Mouse (Mus musculus): Measurements from ENCODE around the gene Wap. TPM values are rescaled to one million over a fixed set of nuclear protein-coding genes. Genes with fewer than 3 reads are reported as not detected.

Gene Wap
- polyA plus RNA-seq, 1 experiment = not detected

DNA sequence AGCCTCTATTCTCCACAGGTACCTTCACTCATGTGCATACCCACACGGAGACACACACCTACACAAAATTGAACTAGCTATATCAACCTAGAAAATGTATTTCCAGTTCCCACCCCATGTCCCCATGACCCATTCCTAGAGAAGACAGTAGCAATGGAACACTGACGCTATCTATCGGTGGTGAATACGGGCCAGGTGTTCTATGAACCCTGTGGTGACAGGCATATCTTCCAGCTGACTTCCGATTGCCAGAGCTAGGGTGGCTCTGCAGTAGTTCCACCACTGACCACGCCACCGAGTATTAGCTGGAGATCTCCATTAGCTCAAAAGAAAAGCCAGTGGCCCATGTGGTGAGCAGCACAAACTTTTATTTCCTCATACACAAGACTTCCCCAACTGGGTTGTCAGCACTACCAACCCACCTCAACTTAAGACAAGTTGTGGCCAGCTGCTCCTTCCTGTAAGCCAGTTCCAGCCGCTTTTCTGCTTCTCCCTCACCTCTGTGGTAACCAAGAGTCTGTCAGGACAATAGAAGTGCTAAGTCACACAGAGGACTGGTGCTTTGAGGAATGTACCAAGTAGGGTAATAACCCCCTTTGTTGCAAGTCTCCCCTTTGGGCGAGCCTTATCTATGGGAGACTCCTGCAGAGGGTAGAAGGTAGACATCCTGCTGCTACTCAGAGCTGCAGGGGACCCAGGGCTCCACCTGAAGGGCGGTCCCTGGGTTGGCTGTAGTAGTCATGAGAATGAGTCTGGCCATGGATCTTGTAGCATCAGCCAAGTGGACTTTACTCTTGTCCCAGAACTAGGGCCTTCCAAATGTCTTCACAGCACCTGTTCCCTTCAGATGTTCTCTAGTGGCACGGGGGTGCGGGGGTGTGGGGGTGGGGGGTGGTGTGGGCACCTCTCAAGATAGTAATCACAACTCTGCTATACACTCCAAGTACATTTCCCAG, 22.9 kb downstream of the Wap start:
- TF ChIP-seq CTCF (IDR thresholded peaks at IDR 0.05; ENCODE audit: insufficient read depth, low read length) = no peak
- TF ChIP-seq POLR2A (IDR thresholded peaks at IDR 0.05; ENCODE audit: borderline replicate concordance, extremely low read depth, low read depth, low read length) = no peak
- no peak for DNase-seq
- Histone ChIP-seq H3K4me3 (replicated peaks; ENCODE audit: extremely low read depth, low read depth, low read length) (no peak overlapping the region), H3K4me1 (ENCODE audit: control insufficient read depth, insufficient read depth, low read length) (no peaks in the 10 kb centered on the region)
- WGBS = 82% methylated on average over 12 of the region's 12 CpGs

DNA sequence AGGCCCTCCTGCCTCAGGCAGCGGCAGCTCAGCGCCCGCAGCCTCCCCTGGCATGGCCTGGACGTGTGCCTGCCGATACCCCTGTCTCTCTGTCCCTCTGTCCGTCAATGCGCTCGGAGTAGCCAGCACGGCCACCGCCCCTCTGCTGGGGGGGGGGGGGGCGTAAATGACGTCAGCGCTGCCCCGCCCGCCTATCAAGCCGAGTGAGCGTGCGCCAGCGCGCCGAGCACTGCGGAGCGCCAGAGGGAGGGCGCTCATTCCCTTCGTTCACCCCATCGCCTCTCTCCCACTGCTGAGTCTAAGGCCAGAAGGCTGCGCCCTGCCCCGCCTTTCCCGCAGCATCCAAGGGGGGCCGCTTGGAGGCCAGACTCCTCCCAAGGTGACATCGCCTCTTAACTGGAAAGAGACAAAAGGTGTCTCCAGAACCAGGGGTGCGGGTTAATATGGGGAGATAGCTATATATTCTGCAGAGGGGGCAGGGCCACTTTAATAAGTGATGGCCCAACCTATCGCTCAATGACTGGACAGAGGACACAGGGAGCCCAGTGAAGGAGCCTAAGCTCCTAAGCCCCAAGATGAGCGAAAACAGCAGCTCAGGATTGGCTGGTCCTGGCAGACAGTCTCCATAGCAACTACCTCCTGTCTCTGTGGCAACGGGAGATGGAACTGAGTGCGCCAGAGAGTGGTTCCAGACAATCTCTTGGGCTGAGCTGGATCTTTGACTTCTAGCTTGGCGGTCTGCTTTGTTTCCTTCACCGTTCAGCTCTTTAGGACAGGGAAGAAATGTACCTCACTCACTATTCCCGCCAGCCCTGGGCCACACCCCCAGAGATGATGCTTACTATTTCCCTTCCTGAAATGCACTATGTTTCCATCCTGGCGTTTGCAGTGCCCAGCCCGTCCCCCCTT, 32.7 kb downstream of the Wap start, which contains the start of gene Nacad:
Nacad (minus strand) TSS at position 563 of the 909 bp plus-strand sequence.
- WGBS = 7% methylated on average over 35 of the region's 41 CpGs
- TF ChIP-seq POLR2A (IDR thresholded peaks at IDR 0.05; ENCODE audit: borderline replicate concordance, extremely low read depth, low read depth, low read length) = no peak
- TF ChIP-seq CTCF (IDR thresholded peaks at IDR 0.05; ENCODE audit: insufficient read depth, low read length) = no peak
- DNase-seq = no peak
- peak within 1 kb of the TSS; percentile 6 for H3K4me3 ChIP-seq (replicated peaks; ENCODE audit: extremely low read depth, low read depth, low read length)
- H3K4me1 ChIP-seq (ENCODE audit: control insufficient read depth, insufficient read depth, low read length) = no peaks in the 10 kb centered on the region; the same call in 1 of the 2 replicates

DNA sequence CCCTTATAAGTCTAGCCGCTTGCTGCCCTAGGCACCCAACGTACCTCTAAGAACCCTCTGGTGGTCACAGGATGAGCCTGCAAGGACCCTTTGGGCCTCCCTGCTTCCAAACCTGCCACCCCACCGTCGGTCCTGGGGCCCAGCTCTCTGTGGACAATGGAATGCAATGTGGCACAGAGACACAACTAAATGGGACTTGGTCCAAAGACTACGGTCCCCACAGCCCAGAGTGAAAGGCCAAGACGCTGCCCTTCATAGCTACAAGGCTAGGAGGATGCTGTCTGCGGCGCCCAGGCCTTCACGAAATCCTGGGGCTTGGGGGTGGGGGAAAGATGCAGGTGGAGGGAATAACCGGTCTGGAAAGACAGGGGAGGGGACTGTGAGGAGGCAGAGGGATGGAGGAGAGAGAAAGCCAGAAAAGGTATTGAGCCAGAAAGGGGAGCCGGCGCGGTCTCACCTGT, 33.4 kb downstream of the Wap start:
- DNase-seq = no peak
- TF ChIP-seq CTCF (IDR thresholded peaks at IDR 0.05; ENCODE audit: insufficient read depth, low read length) (0 out of 2 replicates have a peak, but pooled peaks have one; percentile 2), POLR2A (IDR thresholded peaks at IDR 0.05; ENCODE audit: borderline replicate concordance, extremely low read depth, low read depth, low read length) (no peak)
- 13% methylated on average over 13 of the region's 13 CpGs for WGBS

DNA sequence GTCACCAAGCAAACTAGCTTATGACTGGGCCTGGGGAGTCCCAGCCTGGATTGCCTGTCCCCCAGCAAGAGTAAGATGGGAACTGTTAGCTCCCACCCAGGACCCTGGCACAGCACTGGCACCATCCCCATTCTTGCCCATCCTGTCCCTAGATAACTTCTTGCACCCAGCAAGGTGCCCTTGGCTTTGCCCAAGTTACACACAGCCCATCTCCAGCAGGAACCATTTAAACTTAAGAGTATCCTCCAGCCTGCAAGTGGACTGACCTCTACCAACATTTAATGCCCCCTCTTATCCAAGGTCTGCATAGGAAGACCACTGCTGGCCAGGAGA, 33.9 kb downstream of the Wap start:
- no peak for DNase-seq
- Histone ChIP-seq H3K4me3 (replicated peaks; ENCODE audit: extremely low read depth, low read depth, low read length) (no peak overlapping the region), H3K4me1 (ENCODE audit: control insufficient read depth, insufficient read depth, low read length) (no peaks in the 10 kb centered on the region; the same call in 1 of the 2 replicates)
- TF ChIP-seq CTCF (IDR thresholded peaks at IDR 0.05; ENCODE audit: insufficient read depth, low read length) (no peak), POLR2A (IDR thresholded peaks at IDR 0.05; ENCODE audit: borderline replicate concordance, extremely low read depth, low read depth, low read length) (no peak)

More for the DNA sequence above, 33.4 kb downstream of the Wap start:
- Histone ChIP-seq H3K4me3 (replicated peaks; ENCODE audit: extremely low read depth, low read depth, low read length) (no peak overlapping the region), H3K4me1 (ENCODE audit: control insufficient read depth, insufficient read depth, low read length) (no peaks in the 10 kb centered on the region; the same call in 1 of the 2 replicates)

DNA sequence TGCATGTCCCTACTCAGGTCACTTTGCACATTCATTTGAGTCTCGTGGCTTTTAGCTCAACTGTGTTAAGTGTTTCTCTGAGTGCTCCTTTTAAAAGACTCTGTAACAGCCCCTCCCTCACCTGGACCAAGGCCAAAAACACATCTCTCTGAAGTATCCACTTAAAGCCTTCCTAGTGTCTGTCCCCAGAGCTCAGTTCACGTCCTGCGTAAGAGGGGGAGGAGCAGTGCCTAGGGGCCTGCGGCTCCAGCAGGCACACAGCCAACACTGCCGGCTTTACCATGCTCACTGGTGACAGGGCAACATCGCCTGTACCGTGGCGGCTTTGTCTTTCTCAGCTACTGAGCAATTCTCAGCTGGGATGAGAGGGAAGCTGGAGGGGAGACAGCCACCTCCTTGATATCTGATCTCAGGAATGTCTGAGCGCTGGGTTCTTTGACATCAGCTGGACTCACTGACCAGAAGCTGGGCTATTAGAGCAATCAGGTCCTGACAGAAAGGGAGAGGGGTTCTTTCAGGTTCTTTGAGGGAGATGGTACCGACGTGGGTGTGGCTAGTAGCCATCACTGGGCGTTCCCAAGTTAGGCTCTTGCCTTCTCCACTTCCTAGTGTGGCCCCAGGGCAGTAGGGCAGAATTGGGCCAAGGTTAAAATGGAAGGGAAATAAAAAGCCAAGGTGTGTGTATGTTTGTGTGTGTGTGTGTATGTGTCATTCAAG, 34.4 kb downstream of the Wap start:
- 15% methylated on average over 12 of the region's 12 CpGs for WGBS
- Histone ChIP-seq H3K4me3 (replicated peaks; ENCODE audit: extremely low read depth, low read depth, low read length) (no peak overlapping the region), H3K4me1 (ENCODE audit: control insufficient read depth, insufficient read depth, low read length) (no peaks in the 10 kb centered on the region; the same call in 1 of the 2 replicates)
- peak; percentile 39 for DNase-seq
- no peak for TF ChIP-seq POLR2A (IDR thresholded peaks at IDR 0.05; ENCODE audit: borderline replicate concordance, extremely low read depth, low read depth, low read length)
- TF ChIP-seq CTCF (IDR thresholded peaks at IDR 0.05; ENCODE audit: insufficient read depth, low read length) = no peak

DNA sequence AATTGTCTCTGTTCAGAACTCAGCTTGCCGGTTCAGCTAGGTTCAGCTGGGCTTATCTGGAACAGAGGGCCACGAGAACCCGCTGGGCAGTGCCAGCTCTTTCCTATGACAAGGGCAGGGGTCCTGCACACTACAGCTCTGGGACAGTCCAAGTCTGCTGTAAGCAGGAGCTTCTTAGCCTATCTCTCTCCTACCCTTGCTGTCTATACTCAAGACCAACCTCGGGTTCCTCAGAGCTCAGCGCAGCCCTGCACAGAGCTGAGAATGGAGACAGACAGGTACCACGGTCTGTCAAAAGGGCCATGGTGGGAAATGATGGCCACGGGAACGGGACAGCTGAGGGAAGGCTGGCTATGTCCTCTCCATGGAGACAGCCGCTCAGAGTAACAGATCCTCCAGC, 35.2 kb downstream of the Wap start:
- H3K4me1 ChIP-seq (ENCODE audit: control insufficient read depth, insufficient read depth, low read length) = no peaks in the 10 kb centered on the region; the same call in 1 of the 2 replicates
- WGBS = 61% methylated on average over 9 of the region's 9 CpGs
- no peak overlapping the region for H3K4me3 ChIP-seq (replicated peaks; ENCODE audit: extremely low read depth, low read depth, low read length)
- TF ChIP-seq CTCF (IDR thresholded peaks at IDR 0.05; ENCODE audit: insufficient read depth, low read length) (no peak), POLR2A (IDR thresholded peaks at IDR 0.05; ENCODE audit: borderline replicate concordance, extremely low read depth, low read depth, low read length) (no peak)
- no peak for DNase-seq

DNA sequence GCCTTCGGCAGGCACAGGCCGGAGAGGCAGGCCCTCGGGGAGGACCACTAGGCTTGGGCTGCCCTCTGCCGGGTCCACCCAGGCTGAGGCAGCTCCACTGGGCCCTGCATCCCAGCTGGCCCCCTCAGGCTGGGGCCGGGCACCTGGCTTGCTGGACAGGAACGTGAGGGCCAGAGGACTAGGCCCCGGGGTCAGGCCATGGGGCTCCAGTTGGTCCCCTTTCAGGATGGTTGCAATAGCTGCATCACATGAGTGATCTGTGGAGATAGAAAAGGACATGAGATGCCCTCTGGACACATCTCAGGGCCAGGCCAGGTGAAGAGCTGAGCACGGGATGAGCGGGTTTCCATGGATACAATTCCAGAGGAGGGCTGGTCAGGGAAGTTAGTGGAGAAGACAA, 35.8 kb downstream of the Wap start:
- 74% methylated on average over 9 of the region's 9 CpGs for WGBS
- Histone ChIP-seq H3K4me1 (ENCODE audit: control insufficient read depth, insufficient read depth, low read length) (no peaks in the 10 kb centered on the region; the same call in 1 of the 2 replicates), H3K4me3 (replicated peaks; ENCODE audit: extremely low read depth, low read depth, low read length) (no peak overlapping the region)
- DNase-seq = no peak
- TF ChIP-seq CTCF (IDR thresholded peaks at IDR 0.05; ENCODE audit: insufficient read depth, low read length) (no peak), POLR2A (IDR thresholded peaks at IDR 0.05; ENCODE audit: borderline replicate concordance, extremely low read depth, low read depth, low read length) (no peak)

DNA sequence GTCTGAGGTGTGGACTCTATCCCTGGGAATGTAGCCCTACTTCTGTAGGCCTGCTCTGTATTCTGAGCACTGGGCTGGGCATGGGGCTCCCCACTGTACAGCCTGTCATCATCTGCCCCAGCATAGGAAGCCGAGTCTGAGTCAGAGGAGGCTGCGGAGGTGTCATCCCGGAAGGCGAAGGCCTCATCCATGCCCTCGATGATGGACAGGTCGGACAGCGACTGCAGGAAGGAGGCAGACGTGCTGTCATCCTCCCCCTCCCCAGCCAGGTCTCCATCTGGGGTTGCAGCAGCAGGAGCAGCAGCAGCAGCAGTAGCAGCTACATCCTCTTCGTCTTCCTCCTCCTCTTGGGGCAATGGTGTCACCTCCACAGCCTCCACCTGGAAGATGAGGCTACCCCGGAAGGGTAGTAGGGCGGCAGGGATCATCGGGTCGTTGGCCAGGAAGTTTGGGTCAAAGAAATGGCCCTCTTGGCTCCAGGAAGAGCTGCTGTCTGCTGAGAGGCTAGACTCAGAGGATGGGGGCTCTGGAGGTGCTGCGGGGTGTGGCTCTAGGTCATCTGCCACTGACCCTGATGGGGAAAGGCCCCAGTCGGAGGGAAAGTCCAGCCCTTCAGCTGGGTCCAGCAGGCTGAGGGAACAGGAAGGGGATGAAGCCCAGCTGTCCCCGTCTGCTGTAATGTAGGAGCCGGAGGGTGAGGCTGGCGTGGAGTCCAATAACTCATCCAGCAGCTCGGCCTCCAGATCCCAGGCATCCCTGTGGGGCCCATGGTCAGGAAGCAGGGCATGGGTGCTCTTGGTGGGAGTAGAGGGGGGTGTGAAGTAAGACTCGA, 36.6 kb downstream of the Wap start:
- Histone ChIP-seq H3K4me1 (ENCODE audit: control insufficient read depth, insufficient read depth, low read length) (no peaks in the 10 kb centered on the region; the same call in 1 of the 2 replicates), H3K4me3 (replicated peaks; ENCODE audit: extremely low read depth, low read depth, low read length) (no peak overlapping the region)
- TF ChIP-seq POLR2A (IDR thresholded peaks at IDR 0.05; ENCODE audit: borderline replicate concordance, extremely low read depth, low read depth, low read length) (no peak), CTCF (IDR thresholded peaks at IDR 0.05; ENCODE audit: insufficient read depth, low read length) (no peak)
- WGBS = 64% methylated on average over 20 of the region's 20 CpGs
- no peak for DNase-seq
